Mouse (Mus musculus): Measurements from ENCODE around the gene Gdnf. TPM values are rescaled to one million over a fixed set of nuclear protein-coding genes. Genes with fewer than 3 reads are reported as not detected.

Gdnf gene
- polyA plus RNA-seq, 1 experiment from 2014 or later: 0.07 TPM

- Histone ChIP-seq H3K27ac (no peak overlapping the region), H3K4me3 (replicated peaks) (no peak overlapping the region), H3K36me3 (no peaks in the 10 kb centered on the region), H3K4me2 (replicated peaks) (no peak overlapping the region), H3K27me3 (peaks cover 5% of the 10 kb centered on the region; the same call in 1 of the 2 replicates), H3K9me3 (no peaks in the 10 kb centered on the region), H3K9ac (replicated peaks) (no peak overlapping the region), H3K4me1 (replicated peaks) (peaks cover 1% of the 10 kb centered on the region; the same call in 1 of the 2 replicates)
- ATAC-seq: peak; percentile 75
- WGBS: 53% methylated on average over 5 of the region's 5 CpGs
These were observed 61.8 kb downstream of the Gdnf start for GRCm38 (mm10) chr15:7872473-7872872.

DNA sequence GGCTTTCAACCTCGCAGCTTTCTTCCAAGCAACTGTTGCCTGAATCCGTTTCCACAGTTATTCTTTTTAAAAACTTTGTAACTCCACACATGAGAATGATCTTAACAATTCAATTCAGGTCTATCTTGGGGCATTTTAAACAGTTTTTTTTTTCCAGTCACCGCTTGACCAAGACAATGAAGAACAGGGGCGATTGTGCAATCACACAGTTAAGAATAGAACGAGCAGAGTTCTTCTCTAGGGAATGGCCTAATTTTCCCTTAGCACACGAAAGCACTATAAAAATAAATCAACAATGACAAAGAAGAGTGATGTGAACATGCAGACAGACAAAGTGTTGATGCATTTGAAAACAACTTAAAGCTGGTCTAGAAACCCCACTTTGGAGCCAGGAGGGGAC lies 65.2 kb downstream of the Gdnf start:
- Histone ChIP-seq H3K4me2 (replicated peaks) (no peak overlapping the region), H3K27ac (no peak overlapping the region), H3K9ac (replicated peaks) (no peak overlapping the region), H3K36me3 (no peaks in the 10 kb centered on the region), H3K9me3 (no peaks in the 10 kb centered on the region), H3K4me1 (replicated peaks) (peaks cover 26% of the 10 kb centered on the region), H3K27me3 (peaks cover 5% of the 10 kb centered on the region; the same call in 1 of the 2 replicates), H3K4me3 (replicated peaks) (no peak overlapping the region)
- no peak for ATAC-seq
- WGBS: 77% methylated on average over 6 of the region's 6 CpGs

DNA sequence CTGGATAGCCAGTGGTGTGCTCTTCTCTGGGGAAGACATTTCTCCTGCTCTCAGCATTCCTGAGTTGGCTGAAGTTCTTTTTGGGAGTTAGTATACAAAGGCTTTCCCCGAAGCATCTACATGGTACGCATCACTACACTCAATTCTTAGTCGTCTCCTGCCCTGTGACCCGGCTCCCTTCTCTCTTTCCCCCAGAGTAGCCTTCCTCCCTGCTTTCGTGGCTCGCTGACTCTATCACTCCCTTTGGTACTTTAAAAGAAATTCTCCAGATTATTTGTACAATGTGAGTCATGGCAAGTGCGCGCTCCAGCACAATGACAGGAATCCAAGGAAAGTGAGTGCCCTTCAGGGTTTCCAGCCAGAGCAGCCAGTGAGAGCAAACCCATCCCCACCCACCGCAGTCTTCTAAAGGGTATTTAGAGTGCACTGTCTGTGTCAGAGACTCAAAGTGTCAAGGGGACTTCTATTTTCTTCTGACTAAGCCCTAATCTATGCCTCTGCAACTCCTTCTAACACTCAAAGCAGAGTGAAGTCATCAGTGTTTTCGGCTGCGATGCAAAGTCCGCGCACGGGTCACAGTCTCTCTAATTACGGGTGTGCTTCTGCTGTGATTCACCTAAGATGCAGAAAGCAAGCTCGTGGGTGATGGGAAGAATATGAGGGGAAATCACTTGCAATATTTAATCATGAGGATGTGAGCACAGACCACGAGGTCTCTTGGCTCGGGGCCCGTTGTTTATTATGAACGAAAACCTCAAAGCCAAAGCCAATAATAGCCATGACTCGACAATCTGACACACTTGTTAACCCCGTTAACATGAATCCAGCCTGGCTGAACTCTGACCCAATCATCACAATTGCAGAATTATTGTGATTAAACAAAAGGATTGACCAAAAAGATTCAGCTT lies 67.2 kb downstream of the Gdnf start:
- WGBS: 26% methylated on average over 22 of the region's 22 CpGs
- Histone ChIP-seq H3K9ac (replicated peaks) (no peak overlapping the region), H3K4me1 (replicated peaks) (peaks cover 26% of the 10 kb centered on the region), H3K4me3 (replicated peaks) (no peak overlapping the region), H3K27me3 (peaks cover 11% of the 10 kb centered on the region; the same call in 1 of the 2 replicates), H3K36me3 (peaks cover 7% of the 10 kb centered on the region), H3K4me2 (replicated peaks) (peak overlapping the region; percentile 36), H3K9me3 (peaks cover 6% of the 10 kb centered on the region), H3K27ac (0 out of 2 replicates have a peak overlapping the region, but pooled peaks have one; percentile 9)
- peak; percentile 59; the same call in 1 of the 2 replicates for ATAC-seq

- 66% methylated on average over 10 of the region's 10 CpGs for WGBS
- no peak overlapping the region for H3K27ac ChIP-seq
- peak; percentile 26; the same call in 1 of the 2 replicates for ATAC-seq
These were observed 68.2 kb downstream of the Gdnf start for GRCm38 (mm10) chr15:7878861-7879260.

GRCm38 (mm10) chr15:7879956-7880355 lies 69.3 kb downstream of the Gdnf start:
- whole genome bisulfite sequencing: 48% methylated on average over 7 of the region's 7 CpGs
- H3K9me3 ChIP-seq: peaks cover 6% of the 10 kb centered on the region
- H3K9ac ChIP-seq (replicated peaks): no peak overlapping the region
- H3K4me1 ChIP-seq (replicated peaks): peaks cover 26% of the 10 kb centered on the region
- H3K4me3 ChIP-seq (replicated peaks): no peak overlapping the region
- no peak overlapping the region for H3K4me2 ChIP-seq (replicated peaks)
- H3K27ac ChIP-seq: no peak overlapping the region
- H3K27me3 ChIP-seq: peaks cover 11% of the 10 kb centered on the region; the same call in 1 of the 2 replicates
- ATAC-seq: peak; percentile 49
- H3K36me3 ChIP-seq: peaks cover 12% of the 10 kb centered on the region

More at GRCm38 (mm10) chr15:7878861-7879260, 68.2 kb downstream of the Gdnf start:
- Histone ChIP-seq H3K27me3 (peaks cover 11% of the 10 kb centered on the region; the same call in 1 of the 2 replicates), H3K4me1 (replicated peaks) (peaks cover 26% of the 10 kb centered on the region), H3K9me3 (peaks cover 6% of the 10 kb centered on the region), H3K36me3 (peaks cover 7% of the 10 kb centered on the region), H3K4me2 (replicated peaks) (no peak overlapping the region), H3K4me3 (replicated peaks) (no peak overlapping the region), H3K9ac (replicated peaks) (no peak overlapping the region)

GRCm38 (mm10) chr15:7884181-7884580 lies 73.5 kb downstream of the Gdnf start:
- no peak overlapping the region for H3K27ac ChIP-seq
- H3K9me3 ChIP-seq: peaks cover 6% of the 10 kb centered on the region
- H3K27me3 ChIP-seq: peaks cover 17% of the 10 kb centered on the region
- H3K36me3 ChIP-seq: peaks cover 15% of the 10 kb centered on the region
- H3K4me2 ChIP-seq (replicated peaks): no peak overlapping the region
- H3K4me1 ChIP-seq (replicated peaks): peaks cover 21% of the 10 kb centered on the region
- no peak overlapping the region for H3K9ac ChIP-seq (replicated peaks)
- 94% methylated on average over 11 of the region's 11 CpGs for WGBS
- no peak overlapping the region for H3K4me3 ChIP-seq (replicated peaks)
- no peak for ATAC-seq

GRCm38 (mm10) chr15:7885106-7885505 lies 74.5 kb downstream of the Gdnf start:
- Histone ChIP-seq H3K4me2 (replicated peaks) (no peak overlapping the region), H3K4me3 (replicated peaks) (no peak overlapping the region), H3K36me3 (peaks cover 15% of the 10 kb centered on the region), H3K4me1 (replicated peaks) (peaks cover 23% of the 10 kb centered on the region), H3K9ac (replicated peaks) (no peak overlapping the region), H3K27me3 (peaks cover 20% of the 10 kb centered on the region), H3K9me3 (peaks cover 6% of the 10 kb centered on the region), H3K27ac (no peak overlapping the region)
- no peak for ATAC-seq
- 37% methylated on average over 10 of the region's 10 CpGs for WGBS

DNA sequence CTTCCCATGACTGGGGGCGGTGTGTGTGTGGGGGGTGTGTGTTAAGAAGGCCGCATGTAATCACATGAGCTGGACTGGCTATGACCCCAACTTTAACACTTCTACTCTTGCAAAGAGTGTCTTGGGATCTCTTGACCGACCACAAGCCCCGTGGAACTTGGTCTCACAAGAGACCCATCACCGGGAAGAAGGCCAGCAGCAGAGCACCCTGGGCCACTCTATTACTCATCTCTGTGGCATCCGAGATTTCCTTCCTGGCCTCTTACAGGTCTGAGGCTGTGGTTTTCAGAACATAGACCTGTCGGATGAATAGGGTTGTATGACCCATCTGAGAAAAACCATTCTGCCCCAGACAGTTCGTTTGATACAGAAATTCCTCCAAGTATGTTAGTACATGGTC lies 75.9 kb downstream of the Gdnf start:
- H3K9ac ChIP-seq (replicated peaks): no peak overlapping the region
- peaks cover 29% of the 10 kb centered on the region for H3K4me1 ChIP-seq (replicated peaks)
- no peak for ATAC-seq
- H3K9me3 ChIP-seq: peaks cover 5% of the 10 kb centered on the region
- peaks cover 13% of the 10 kb centered on the region for H3K36me3 ChIP-seq
- H3K27me3 ChIP-seq: peaks cover 28% of the 10 kb centered on the region
- no peak overlapping the region for H3K27ac ChIP-seq
- no peak overlapping the region for H3K4me3 ChIP-seq (replicated peaks)
- 96% methylated on average over 8 of the region's 8 CpGs for WGBS
- H3K4me2 ChIP-seq (replicated peaks): no peak overlapping the region

All from midbrain, embryonic 13.5 days (tissue).